Mouse (Mus musculus) hindlimb bud, embryonic 11.5 days (tissue): ENCODE data around the gene Atcay.
A peak's percentile ranks its signal among the peaks of the same experiment; 100 is the strongest.

ENCODE experiments used
- DNase-seq: peaks from one replicate; pipeline ENCODE4 v3.0.0-alpha.2; 2012; ENCODE audit warnings: low read depth, low spot score; ENCODE audit errors: extremely low spot score

Gene Atcay

GRCm38 (mm10) chr10:81201807-81202758 is 28.6 kb downstream of the Atcay start, which contains the start of gene Nmrk2:
Gene Nmrk2, minus strand, starts transcription at chr10:81202051.
- no peak for DNase-seq

GRCm38 (mm10) chr10:81200605-81201287 is 29.9 kb downstream of the Atcay start:
- DNase-seq: no peak

GRCm38 (mm10) chr10:81200141-81200540 is 30.5 kb downstream of the Atcay start:
- no peak for DNase-seq

GRCm38 (mm10) chr10:81198990-81199389 is 31.6 kb downstream of the Atcay start:
- no peak for DNase-seq

- DNase-seq: peak; percentile 78
These were observed 32.4 kb downstream of the Atcay start for GRCm38 (mm10) chr10:81198230-81198629.

- DNase-seq: no peak
These were observed 33.3 kb downstream of the Atcay start for GRCm38 (mm10) chr10:81197305-81197704.

- DNase-seq: no peak
These were observed 34.1 kb downstream of the Atcay start for GRCm38 (mm10) chr10:81196470-81197065.

GRCm38 (mm10) chr10:81195300-81195699 is 35.3 kb downstream of the Atcay start:
- no peak for DNase-seq

GRCm38 (mm10) chr10:81193991-81194774 is 36.5 kb downstream of the Atcay start:
- no peak for DNase-seq

GRCm38 (mm10) chr10:81192968-81193501 is 37.6 kb downstream of the Atcay start:
- no peak for DNase-seq

GRCm38 (mm10) chr10:81192270-81192967 is 38.2 kb downstream of the Atcay start:
- DNase-seq: no peak

- DNase-seq: no peak
These were observed 39.2 kb downstream of the Atcay start for GRCm38 (mm10) chr10:81191342-81191982.

GRCm38 (mm10) chr10:81190912-81191321 is 39.7 kb downstream of the Atcay start:
- DNase-seq: no peak

GRCm38 (mm10) chr10:81190236-81190911 is 40.3 kb downstream of the Atcay start:
- no peak for DNase-seq

GRCm38 (mm10) chr10:81189821-81190220 is 40.8 kb downstream of the Atcay start:
- no peak for DNase-seq

GRCm38 (mm10) chr10:81187161-81187560 is 43.5 kb downstream of the Atcay start:
- no peak for DNase-seq

- DNase-seq: no peak
These were observed 45.9 kb downstream of the Atcay start for GRCm38 (mm10) chr10:81184765-81185164.

GRCm38 (mm10) chr10:81183805-81184204 is 46.8 kb downstream of the Atcay start, which contains the start of gene 4930442H23Rik:
Gene 4930442H23Rik, minus strand, starts transcription at chr10:81183849.
- no peak for DNase-seq
